Mouse (Mus musculus) hindbrain, embryonic 12.5 days (tissue): ENCODE results near the gene Micall1. TPM values are rescaled to one million over a fixed set of nuclear protein-coding genes. Genes with fewer than 3 reads are reported as not detected.

Experiments used
- ATAC-seq: fragments of 200-750 bp; cut with Nextera tagmentation; 2 replicates; pipeline ENCODE4 v1.8.0; 2017; ENCODE audit warnings: moderate TSS enrichment; ENCODE audit not compliant: low FRiP score
- H3K27ac ChIP-seq: fragments of 300-500 bp; sonication (generic); 2 replicates; pipeline ENCODE4 v1.5.1; 2016; ENCODE audit warnings: mild to moderate bottlenecking
- H3K27me3 ChIP-seq: fragments of 300-500 bp; sonication (generic); 2 replicates; pipeline ENCODE4 v1.6.1; 2016; ENCODE audit warnings: mild to moderate bottlenecking
- H3K36me3 ChIP-seq: fragments of 300-500 bp; sonication (generic); 2 replicates; pipeline ENCODE4 v1.6.1; 2016; ENCODE audit warnings: mild to moderate bottlenecking
- H3K4me1 ChIP-seq: fragments of 300-500 bp; sonication (generic); 2 replicates; pipeline ENCODE4 v1.6.1; 2016
- H3K4me2 ChIP-seq: fragments of 300-500 bp; sonication (generic); replicated peaks from 2 replicates; pipeline ENCODE4 v1.6.1; 2016; ENCODE audit warnings: mild to moderate bottlenecking
- H3K4me3 ChIP-seq: fragments of 300-500 bp; sonication (generic); 2 replicates; pipeline ENCODE4 v1.5.1; 2016; ENCODE audit warnings: mild to moderate bottlenecking
- H3K9ac ChIP-seq: fragments of 300-500 bp; sonication (generic); 2 replicates; pipeline ENCODE4 v1.6.1; 2016; ENCODE audit warnings: mild to moderate bottlenecking, moderate library complexity
- H3K9me3 ChIP-seq: fragments of 300-500 bp; sonication (generic); replicated peaks from 2 replicates; pipeline ENCODE4 v1.6.1; 2016; ENCODE audit warnings: mild to moderate bottlenecking
- WGBS: fragments of 180-500 bp; shearing (Covaris S2); methylation state at CpG from one replicate; pipeline ENCODE4 v1.1.7; 2016; 5-methylcytosine and 5-hydroxymethylcytosine counted together
- polyA plus RNA-seq: library from polyadenylated mRNA; unstranded; fragments of >200 nt; fragmentation: Nextera tagmentation; extraction: Ambion mirVana; gene quantifications from 2 replicates; pipeline ENCODE4 v1.2.1, GENCODE M21; 2016

Micall1 gene
- polyA plus RNA-seq, 1 experiment from 2014 or later: 12.4 TPM

DNA sequence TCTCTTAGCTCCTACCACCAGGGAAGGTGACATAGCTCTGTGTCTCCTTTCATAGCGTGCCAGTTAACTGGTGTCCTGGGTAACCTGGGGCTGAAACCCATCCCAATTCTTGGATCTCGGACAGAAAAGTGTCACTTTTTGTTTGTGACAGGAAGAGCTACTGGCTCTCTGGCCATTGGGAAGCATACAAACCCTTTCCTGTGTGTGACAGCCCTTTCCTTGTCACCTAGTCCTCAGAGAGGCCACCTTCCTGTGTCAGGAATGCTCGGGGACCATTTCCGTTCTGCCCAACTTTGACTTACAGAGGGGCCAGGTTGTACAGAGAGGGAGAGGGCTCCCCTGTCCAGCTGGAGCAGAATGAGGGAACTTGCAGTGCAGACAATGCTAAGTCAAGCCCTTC is 9.2 kb upstream of the Micall1 start:
- H3K4me3 ChIP-seq: no peak overlapping the region
- H3K9me3 ChIP-seq: no peaks in the 10 kb centered on the region
- no peak overlapping the region for H3K9ac ChIP-seq
- H3K4me2 ChIP-seq: no peak overlapping the region
- peaks cover 8% of the 10 kb centered on the region; the same call in 1 of the 2 replicates for H3K4me1 ChIP-seq
- peaks cover 17% of the 10 kb centered on the region for H3K36me3 ChIP-seq
- no peak for ATAC-seq
- WGBS: 54% methylated on average over 4 of the region's 4 CpGs
- H3K27me3 ChIP-seq: no peaks in the 10 kb centered on the region
- no peak overlapping the region for H3K27ac ChIP-seq

- Histone ChIP-seq H3K4me2 (no peak overlapping the region), H3K27ac (no peak overlapping the region), H3K36me3 (peaks cover 10% of the 10 kb centered on the region), H3K4me3 (no peak overlapping the region), H3K9me3 (no peaks in the 10 kb centered on the region), H3K9ac (no peak overlapping the region), H3K27me3 (no peaks in the 10 kb centered on the region), H3K4me1 (peaks cover 8% of the 10 kb centered on the region; the same call in 1 of the 2 replicates)
- ATAC-seq: no peak
- 69% methylated on average over 4 of the region's 4 CpGs for WGBS
Observed at GRCm38 (mm10) chr15:79100391-79100790, 8.3 kb upstream of the Micall1 start.

GRCm38 (mm10) chr15:79101531-79101930 is 7.2 kb upstream of the Micall1 start:
- Histone ChIP-seq H3K36me3 (no peaks in the 10 kb centered on the region), H3K27ac (no peak overlapping the region), H3K4me2 (no peak overlapping the region), H3K4me1 (peaks cover 8% of the 10 kb centered on the region; the same call in 1 of the 2 replicates), H3K4me3 (no peak overlapping the region), H3K27me3 (no peaks in the 10 kb centered on the region), H3K9ac (no peak overlapping the region), H3K9me3 (no peaks in the 10 kb centered on the region)
- ATAC-seq: no peak

- 67% methylated on average over 10 of the region's 10 CpGs for WGBS
Observed at GRCm38 (mm10) chr15:79103264-79103663, 5.4 kb upstream of the Micall1 start.

GRCm38 (mm10) chr15:79105804-79106203 is 2.9 kb upstream of the Micall1 start:
- H3K36me3 ChIP-seq: no peaks in the 10 kb centered on the region
- no peak for ATAC-seq
- WGBS: 42% methylated on average over 2 of the region's 2 CpGs
- no peak overlapping the region for H3K9ac ChIP-seq
- no peak overlapping the region for H3K4me2 ChIP-seq
- H3K4me1 ChIP-seq: peaks cover 23% of the 10 kb centered on the region
- 0 out of 2 replicates have a peak, but pooled peaks cover 7% of the 10 kb centered on the region for H3K27me3 ChIP-seq
- no peaks in the 10 kb centered on the region for H3K9me3 ChIP-seq
- no peak overlapping the region for H3K4me3 ChIP-seq
- no peak overlapping the region for H3K27ac ChIP-seq

More at GRCm38 (mm10) chr15:79103264-79103663, 5.4 kb upstream of the Micall1 start:
- no peak overlapping the region for H3K9ac ChIP-seq
- no peak overlapping the region for H3K4me2 ChIP-seq
- H3K4me3 ChIP-seq: no peak overlapping the region
- no peaks in the 10 kb centered on the region for H3K36me3 ChIP-seq
- ATAC-seq: no peak
- H3K27ac ChIP-seq: no peak overlapping the region
- no peaks in the 10 kb centered on the region for H3K9me3 ChIP-seq
- H3K27me3 ChIP-seq: no peaks in the 10 kb centered on the region
- peaks cover 7% of the 10 kb centered on the region for H3K4me1 ChIP-seq

- Histone ChIP-seq H3K4me1 (peaks cover 28% of the 10 kb centered on the region), H3K4me3 (peak overlapping the region; percentile 92), H3K4me2 (peak overlapping the region; percentile 97), H3K36me3 (0 out of 2 replicates have a peak, but pooled peaks cover 3% of the 10 kb centered on the region), H3K27ac (no peak overlapping the region), H3K9me3 (no peaks in the 10 kb centered on the region), H3K9ac (peak overlapping the region; percentile 93; the same call in 1 of the 2 replicates), H3K27me3 (0 out of 2 replicates have a peak, but pooled peaks cover 9% of the 10 kb centered on the region)
- no peak for ATAC-seq
- 20% methylated on average over 7 of the region's 7 CpGs for WGBS
Observed at GRCm38 (mm10) chr15:79107966-79108365, 732 bp upstream of the Micall1 start.

DNA sequence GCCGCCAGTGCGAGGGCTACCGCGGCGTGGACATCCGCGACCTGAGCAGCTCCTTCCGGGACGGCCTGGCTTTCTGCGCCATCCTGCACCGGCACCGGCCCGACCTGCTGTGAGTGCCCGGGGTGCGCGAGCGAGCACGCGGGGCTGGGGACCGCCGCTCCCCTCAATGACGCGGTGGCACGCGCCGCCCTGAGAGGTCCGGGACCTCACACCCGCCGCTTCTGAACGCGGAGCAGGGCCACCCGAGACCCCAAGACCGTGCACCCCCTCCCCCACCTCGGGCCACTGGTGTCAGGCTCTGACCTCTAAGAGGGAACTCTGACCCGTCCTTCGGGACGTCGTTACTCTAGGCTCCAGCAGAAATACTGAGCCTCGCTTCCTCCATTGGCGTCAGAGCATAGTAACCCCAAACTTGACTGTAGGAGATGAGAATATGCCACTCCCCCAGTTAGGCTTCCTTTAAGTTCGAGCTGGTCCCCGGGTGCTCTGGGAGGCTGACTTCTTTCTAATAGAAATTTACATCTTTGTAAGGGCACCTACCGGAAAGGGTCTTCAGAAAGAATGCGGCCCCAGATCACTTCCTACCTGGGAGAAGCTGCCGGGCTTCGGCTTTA is 730 bp downstream of the Micall1 start:
- peak; percentile 41; the same call in 1 of the 2 replicates for ATAC-seq
- Histone ChIP-seq H3K9ac (peak overlapping the region; percentile 93), H3K4me1 (peaks cover 28% of the 10 kb centered on the region), H3K36me3 (peaks cover 5% of the 10 kb centered on the region; the same call in 1 of the 2 replicates), H3K27ac (peak overlapping the region; percentile 80), H3K4me2 (peak overlapping the region; percentile 97), H3K4me3 (peak overlapping the region; percentile 92), H3K9me3 (no peaks in the 10 kb centered on the region), H3K27me3 (0 out of 2 replicates have a peak, but pooled peaks cover 9% of the 10 kb centered on the region)
- 2% methylated on average over 42 of the region's 46 CpGs for WGBS

DNA sequence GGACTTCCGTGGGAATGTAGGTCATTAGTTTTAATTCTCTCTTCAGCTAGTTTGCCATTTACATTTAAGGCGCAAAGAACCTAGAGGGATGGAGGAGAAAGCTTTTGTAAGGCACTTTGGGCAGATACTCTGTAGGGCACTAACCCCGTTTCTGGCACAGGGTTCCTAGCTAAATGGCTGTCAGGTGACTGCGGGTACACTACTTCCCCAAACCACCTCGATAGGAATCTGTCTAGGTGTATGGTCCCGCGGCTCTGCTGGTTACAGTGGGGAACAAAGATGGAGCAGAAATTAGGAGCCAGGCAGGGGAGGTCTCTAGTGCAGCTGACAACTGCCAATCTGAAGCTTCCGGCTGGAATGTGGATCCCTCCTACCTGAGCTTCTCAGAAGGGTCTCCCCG is 1.3 kb downstream of the Micall1 start:
- no peak overlapping the region for H3K27ac ChIP-seq
- H3K36me3 ChIP-seq: peaks cover 11% of the 10 kb centered on the region
- no peaks in the 10 kb centered on the region for H3K9me3 ChIP-seq
- H3K4me2 ChIP-seq: peak overlapping the region; percentile 97
- H3K4me1 ChIP-seq: peaks cover 28% of the 10 kb centered on the region
- H3K4me3 ChIP-seq: peak overlapping the region; percentile 92
- 0 out of 2 replicates have a peak, but pooled peaks cover 9% of the 10 kb centered on the region for H3K27me3 ChIP-seq
- peak overlapping the region; percentile 93 for H3K9ac ChIP-seq
- WGBS: 16% methylated on average over 9 of the region's 9 CpGs
- no peak for ATAC-seq

DNA sequence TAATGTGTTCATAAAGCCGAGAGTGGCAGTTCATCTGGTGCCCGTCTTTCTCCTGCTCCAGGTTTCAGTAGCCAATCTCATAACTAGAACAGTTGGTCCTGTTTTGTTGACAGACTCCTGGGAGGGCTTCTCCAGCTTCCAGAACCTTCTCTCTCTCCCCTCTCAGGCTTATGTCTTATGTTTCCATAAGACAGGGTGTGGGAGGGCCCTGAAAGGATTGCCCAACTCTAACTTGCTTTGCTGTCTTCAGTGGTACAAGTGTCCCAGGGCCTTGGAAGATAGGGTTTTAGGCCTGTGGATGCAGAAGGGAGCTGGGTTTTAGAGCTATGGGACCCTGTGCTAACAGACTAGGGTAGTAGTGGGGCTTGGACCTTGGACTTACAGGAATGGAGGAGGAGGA is 1.8 kb downstream of the Micall1 start:
- peak overlapping the region; percentile 93 for H3K9ac ChIP-seq
- no peaks in the 10 kb centered on the region for H3K9me3 ChIP-seq
- 93% methylated on average over 2 of the region's 2 CpGs for WGBS
- H3K27ac ChIP-seq: no peak overlapping the region
- peak overlapping the region; percentile 92 for H3K4me3 ChIP-seq
- H3K36me3 ChIP-seq: peaks cover 16% of the 10 kb centered on the region
- H3K4me1 ChIP-seq: peaks cover 28% of the 10 kb centered on the region
- H3K4me2 ChIP-seq: peak overlapping the region; percentile 97
- 0 out of 2 replicates have a peak, but pooled peaks cover 9% of the 10 kb centered on the region for H3K27me3 ChIP-seq
- ATAC-seq: no peak

DNA sequence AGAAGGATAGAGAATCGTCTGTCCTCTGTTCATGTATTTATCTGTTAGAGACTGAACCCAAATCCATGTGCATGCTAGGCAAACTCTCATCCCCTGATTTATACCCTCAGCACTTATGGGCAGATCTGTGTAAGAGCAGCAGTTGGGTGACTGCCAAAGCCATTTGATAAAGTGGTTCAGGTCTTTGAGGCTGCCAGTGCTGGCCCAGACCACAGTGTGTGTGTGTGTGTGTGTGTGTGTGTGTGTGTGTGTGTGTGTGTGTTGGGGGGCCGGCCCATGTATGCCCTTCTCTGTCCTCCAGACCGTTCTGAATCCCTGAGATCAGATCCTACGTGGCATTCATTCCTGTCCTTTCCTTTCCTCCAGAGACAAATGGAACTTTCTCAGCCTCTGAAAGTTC is 3.1 kb downstream of the Micall1 start:
- H3K4me1 ChIP-seq: peaks cover 28% of the 10 kb centered on the region
- 87% methylated on average over 4 of the region's 4 CpGs for WGBS
- H3K4me3 ChIP-seq: no peak overlapping the region
- no peak overlapping the region for H3K9ac ChIP-seq
- H3K9me3 ChIP-seq: no peaks in the 10 kb centered on the region
- H3K27ac ChIP-seq: no peak overlapping the region
- H3K27me3 ChIP-seq: 0 out of 2 replicates have a peak, but pooled peaks cover 9% of the 10 kb centered on the region
- H3K4me2 ChIP-seq: no peak overlapping the region
- ATAC-seq: no peak
- H3K36me3 ChIP-seq: peaks cover 24% of the 10 kb centered on the region

- no peak for ATAC-seq
- Histone ChIP-seq H3K9ac (no peak overlapping the region), H3K36me3 (peaks cover 54% of the 10 kb centered on the region), H3K9me3 (no peaks in the 10 kb centered on the region), H3K27ac (no peak overlapping the region), H3K27me3 (0 out of 2 replicates have a peak, but pooled peaks cover 6% of the 10 kb centered on the region), H3K4me1 (peaks cover 13% of the 10 kb centered on the region), H3K4me3 (no peak overlapping the region), H3K4me2 (no peak overlapping the region)
- 67% methylated on average over 5 of the region's 5 CpGs for WGBS
Observed at GRCm38 (mm10) chr15:79115276-79115675, 6.6 kb downstream of the Micall1 start.

- no peaks in the 10 kb centered on the region for H3K4me1 ChIP-seq
- ATAC-seq: no peak
- H3K9me3 ChIP-seq: no peaks in the 10 kb centered on the region
- H3K4me2 ChIP-seq: no peak overlapping the region
- WGBS: 87% methylated on average over 9 of the region's 9 CpGs
- no peak overlapping the region for H3K9ac ChIP-seq
- H3K27ac ChIP-seq: no peak overlapping the region
- peaks cover 80% of the 10 kb centered on the region for H3K36me3 ChIP-seq
- H3K27me3 ChIP-seq: no peaks in the 10 kb centered on the region
- no peak overlapping the region for H3K4me3 ChIP-seq
Observed at GRCm38 (mm10) chr15:79119491-79119890, 10.8 kb downstream of the Micall1 start.

- H3K9me3 ChIP-seq: no peaks in the 10 kb centered on the region
- peaks cover 69% of the 10 kb centered on the region for H3K36me3 ChIP-seq
- no peaks in the 10 kb centered on the region for H3K4me1 ChIP-seq
- H3K4me3 ChIP-seq: no peak overlapping the region
- H3K27me3 ChIP-seq: no peaks in the 10 kb centered on the region
- WGBS: 57% methylated on average over 4 of the region's 4 CpGs
- no peak overlapping the region for H3K9ac ChIP-seq
- H3K27ac ChIP-seq: no peak overlapping the region
- H3K4me2 ChIP-seq: no peak overlapping the region
- ATAC-seq: no peak
Observed at GRCm38 (mm10) chr15:79122119-79122518, 13.4 kb downstream of the Micall1 start.
